Mouse (Mus musculus) liver, embryonic 16.5 days (tissue): ENCODE measurements around the gene Inppl1. TPM values are rescaled to one million over a fixed set of nuclear protein-coding genes. Genes with fewer than 3 reads are reported as not detected.

Source experiments
- ATAC-seq: fragments of 200-750 bp; cut with Nextera tagmentation; 2 replicates; pipeline ENCODE4 v1.8.0; 2017; ENCODE audit warnings: low read depth, mild to moderate bottlenecking, moderate number of reproducible peaks, moderate library complexity
- H3K27ac ChIP-seq: fragments of 300-500 bp; sonication (generic); 2 replicates; pipeline ENCODE4 v1.5.1; 2014; ENCODE audit warnings: mild to moderate bottlenecking, low read length
- H3K27me3 ChIP-seq: fragments of 300-500 bp; sonication (generic); 2 replicates; pipeline ENCODE4 v1.6.1; 2014; ENCODE audit warnings: low read depth, low read length, mixed read lengths; ENCODE audit not compliant: control insufficient read depth, insufficient read depth
- H3K36me3 ChIP-seq: fragments of 300-500 bp; sonication (generic); 2 replicates; pipeline ENCODE4 v1.6.1; 2014; ENCODE audit warnings: mild to moderate bottlenecking; ENCODE audit not compliant: control insufficient read depth, insufficient read depth
- H3K4me1 ChIP-seq: fragments of 300-500 bp; sonication (generic); 2 replicates; pipeline ENCODE4 v1.6.1; 2014; ENCODE audit warnings: low read depth, low read length, mixed read lengths; ENCODE audit not compliant: control insufficient read depth
- H3K4me2 ChIP-seq: fragments of 300-500 bp; sonication (generic); 2 replicates; pipeline ENCODE4 v1.6.1; 2014; ENCODE audit warnings: low read depth, low read length, mixed read lengths
- H3K4me3 ChIP-seq: fragments of 300-500 bp; sonication (generic); 2 replicates; pipeline ENCODE4 v1.5.1; 2014; ENCODE audit warnings: low read depth, mild to moderate bottlenecking, low read length
- H3K9ac ChIP-seq: fragments of 300-500 bp; sonication (generic); 2 replicates; pipeline ENCODE4 v1.6.1; 2014; ENCODE audit warnings: low read depth, low read length
- H3K9me3 ChIP-seq: fragments of 300-500 bp; sonication (generic); replicated peaks from 2 replicates; pipeline ENCODE4 v1.6.1; 2016; ENCODE audit warnings: low read length; ENCODE audit not compliant: control insufficient read depth
- WGBS: fragments of 180-500 bp; shearing (Covaris S2); extraction: QIAGEN DNeasy Blood & Tissue Kit; methylation state at CpG from one replicate; pipeline ENCODE4 v1.1.7; 2014; ENCODE audit not compliant: insufficient replicate concordance; 5-methylcytosine and 5-hydroxymethylcytosine counted together
- microRNA-seq: library from miRNA; unstranded; fragments of <30 nt; microRNA quantifications from one replicate; pipeline ENCODE4, GENCODE M21; 2016
- polyA plus RNA-seq: library from polyadenylated mRNA; unstranded; fragments of >200 nt; fragmentation: Nextera tagmentation; extraction: Ambion mirVana; gene quantifications from 2 replicates; pipeline ENCODE4 v1.2.1, GENCODE M21; 2015

Gene Inppl1
- polyA plus RNA-seq, 1 experiment from 2014 or later: 6.0 TPM

GRCm38 (mm10) chr7:101820295-101821030 is 17.6 kb downstream of the Inppl1 start:
- no peak overlapping the region for H3K27ac ChIP-seq
- no peaks in the 10 kb centered on the region for H3K9me3 ChIP-seq
- H3K9ac ChIP-seq: no peak overlapping the region
- ATAC-seq: no peak
- H3K4me1 ChIP-seq: no peaks in the 10 kb centered on the region; the same call in 1 of the 2 replicates
- peaks cover 74% of the 10 kb centered on the region for H3K27me3 ChIP-seq
- 2% methylated on average over 35 of the region's 35 CpGs for whole genome bisulfite sequencing
- H3K4me2 ChIP-seq: no peak overlapping the region; the same call in 1 of the 2 replicates
- H3K36me3 ChIP-seq: no peaks in the 10 kb centered on the region
- no peak overlapping the region for H3K4me3 ChIP-seq

- H3K9ac ChIP-seq: no peak within 1 kb of the TSS
- 3% methylated on average over 44 of the region's 45 CpGs for WGBS
- H3K27ac ChIP-seq: no peak within 1 kb of the TSS
- ATAC-seq: 0 out of 2 replicates have a peak, but pooled peaks have one; percentile 5
- peaks cover 66% of the 10 kb centered on the region for H3K27me3 ChIP-seq
- H3K4me3 ChIP-seq: peak within 1 kb of the TSS; percentile 20; the same call in 1 of the 2 replicates
- H3K9me3 ChIP-seq: no peaks in the 10 kb centered on the region
- H3K4me2 ChIP-seq: no peak within 1 kb of the TSS
- H3K4me1 ChIP-seq: no peaks in the 10 kb centered on the region; the same call in 1 of the 2 replicates
- no peaks in the 10 kb centered on the region for H3K36me3 ChIP-seq
Measured at GRCm38 (mm10) chr7:101817861-101818401, 20.1 kb downstream of the Inppl1 start, which contains the start of gene Phox2a. Phox2a (plus strand) TSS chr7:101818313.

GRCm38 (mm10) chr7:101777053-101777452 is 61.0 kb downstream of the Inppl1 start:
- Histone ChIP-seq H3K4me2 (no peak overlapping the region), H3K9me3 (no peaks in the 10 kb centered on the region), H3K27ac (no peak overlapping the region), H3K36me3 (no peaks in the 10 kb centered on the region), H3K27me3 (no peaks in the 10 kb centered on the region), H3K4me3 (no peak overlapping the region), H3K4me1 (no peaks in the 10 kb centered on the region), H3K9ac (no peak overlapping the region)
- WGBS: 65% methylated on average over 1 of the region's 1 CpGs
- no peak for ATAC-seq

- H3K27me3 ChIP-seq: no peaks in the 10 kb centered on the region
- H3K9ac ChIP-seq: no peak overlapping the region
- no peak overlapping the region for H3K4me3 ChIP-seq
- no peaks in the 10 kb centered on the region for H3K4me1 ChIP-seq
- WGBS: 63% methylated on average over 8 of the region's 8 CpGs
- H3K27ac ChIP-seq: no peak overlapping the region
- no peaks in the 10 kb centered on the region for H3K9me3 ChIP-seq
- H3K4me2 ChIP-seq: no peak overlapping the region
- ATAC-seq: no peak
- no peaks in the 10 kb centered on the region for H3K36me3 ChIP-seq
Measured at GRCm38 (mm10) chr7:101772687-101773086, 65.3 kb downstream of the Inppl1 start.

Small RNA genes within 50 kb of the gene (microRNA-seq; reads per million reads assigned to microRNA genes)
- not detected for gene Gm22655

Other genes with a start within 250 kb of the Inppl1 start
- 21.3 TPM in 2 replicates for gene Clpb, start 174.6 kb downstream of the Inppl1 start, polyA plus RNA-seq
- gene Phox2a, start 19.9 kb downstream of the Inppl1 start, polyA plus RNA-seq: 0.05 TPM in 1 of 2 replicates, not detected in the other
- 6.1 and 6.4 TPM in 2 replicates for gene Folr2, start 19.0 kb upstream of the Inppl1 start, polyA plus RNA-seq
- gene Anapc15, start 25.5 kb upstream of the Inppl1 start, polyA plus RNA-seq: 36.3 and 41.6 TPM in 2 replicates
- gene Folr1, start 32.6 kb upstream of the Inppl1 start, polyA plus RNA-seq: 0.64 and 1.1 TPM in 2 replicates
- gene Lamtor1, start 67.7 kb upstream of the Inppl1 start, polyA plus RNA-seq: 63.7 TPM in 2 replicates
- 0.25 and 0.31 TPM in 2 replicates for gene Tomt, start 68.1 kb upstream of the Inppl1 start, polyA plus RNA-seq
- gene Lrrc51, start 95.7 kb upstream of the Inppl1 start, polyA plus RNA-seq: 1.3 and 2.1 TPM in 2 replicates
- 32.1 and 32.5 TPM in 2 replicates for gene Numa1, start 95.9 kb upstream of the Inppl1 start, polyA plus RNA-seq
- 32.7 and 32.8 TPM in 2 replicates for gene Il18bp, start 180.5 kb upstream of the Inppl1 start, polyA plus RNA-seq
- gene Rnf121, start 227.2 kb upstream of the Inppl1 start, polyA plus RNA-seq: 11.6 and 11.9 TPM in 2 replicates
- gene Xndc1, start 227.3 kb upstream of the Inppl1 start, polyA plus RNA-seq: 12.6 and 12.7 TPM in 2 replicates
- gene Xntrpc, start 227.5 kb upstream of the Inppl1 start, polyA plus RNA-seq: 0.33 and 0.37 TPM in 2 replicates
- 0.07 TPM in 1 of 2 replicates, not detected in the other for gene Trpc2, start 244.9 kb upstream of the Inppl1 start, polyA plus RNA-seq